Mouse (Mus musculus) liver, embryonic 14.5 days (tissue): Measurements from ENCODE around the gene 4932438H23Rik. TPM values are rescaled to one million over a fixed set of nuclear protein-coding genes. Genes with fewer than 3 reads are reported as not detected.

Experiments used
- ATAC-seq: fragments of 200-750 bp; cut with Nextera tagmentation; 2 replicates; pipeline ENCODE4 v1.8.0; 2017; ENCODE audit warnings: moderate number of reproducible peaks, mild to moderate bottlenecking, moderate library complexity; ENCODE audit not compliant: insufficient read depth
- DNase-seq, 3 experiments: peaks; one replicate each; pipeline ENCODE4 v3.0.0-alpha.2; 2012 to 2013; ENCODE audit warnings: low read depth in 3 of 3, low spot score in 3 of 3
- H3K27ac ChIP-seq: fragments of 300-500 bp; sonication (generic); 2 replicates; pipeline ENCODE4 v1.5.1; 2014; ENCODE audit warnings: moderate library complexity, mild to moderate bottlenecking, control low read depth, inconsistent platforms
- H3K27me3 ChIP-seq: fragments of 300-500 bp; sonication (generic); 2 replicates; pipeline ENCODE4 v1.6.1; 2014; ENCODE audit warnings: mild to moderate bottlenecking, low read length, moderate library complexity; ENCODE audit not compliant: control insufficient read depth, insufficient read depth
- H3K36me3 ChIP-seq: fragments of 300-500 bp; sonication (generic); replicated peaks from 2 replicates; pipeline ENCODE4 v1.6.1; 2014; ENCODE audit warnings: low read depth; ENCODE audit not compliant: control insufficient read depth, insufficient read depth
- H3K4me1 ChIP-seq, 2 experiments: fragments of 200-500 bp in 1 of 2; fragments of 300-500 bp in 1 of 2; sonication (generic) in 1 of 2; replicated peaks; 2 replicates each; pipeline ENCODE4 v1.6.1; 2012 to 2014; ENCODE audit warnings: antibody characterized with exemption in 1 of 2, inconsistent platforms in 1 of 2, low read length in 1 of 2; ENCODE audit not compliant: control insufficient read depth in 2 of 2, insufficient read depth in 2 of 2
- H3K4me2 ChIP-seq: fragments of 300-500 bp; sonication (generic); 2 replicates; pipeline ENCODE4 v1.6.1; 2014; ENCODE audit warnings: low read depth, mild to moderate bottlenecking, control low read depth, moderate library complexity
- H3K4me3 ChIP-seq, 2 experiments: fragments of 200-500 bp in 1 of 2; fragments of 300-500 bp in 1 of 2; sonication (generic) in 1 of 2; 2 replicates each; pipeline ENCODE4 v1.5.1; 2012 to 2014; ENCODE audit warnings: low read depth in 2 of 2, low read length in 2 of 2, mild to moderate bottlenecking in 2 of 2, control low read depth in 1 of 2, inconsistent platforms in 1 of 2, moderate library complexity in 1 of 2; ENCODE audit not compliant: insufficient read depth in 1 of 2
- H3K9ac ChIP-seq: fragments of 300-500 bp; sonication (generic); replicated peaks from 2 replicates; pipeline ENCODE4 v1.6.1; 2014; ENCODE audit warnings: mild to moderate bottlenecking, control low read depth, moderate library complexity
- H3K9me3 ChIP-seq: fragments of 300-500 bp; sonication (generic); 2 replicates; pipeline ENCODE4 v1.6.1; 2016; ENCODE audit warnings: low read length, mixed read lengths; ENCODE audit not compliant: control insufficient read depth
- CTCF ChIP-seq: IDR thresholded peaks from 2 replicates; pipeline ENCODE4 v1.5.1; 2016; ENCODE audit warnings: antibody characterized with exemption, low read depth, control low read depth
- EP300 ChIP-seq: IDR thresholded peaks from 2 replicates; pipeline ENCODE4 v1.6.1; 2016; ENCODE audit warnings: antibody characterized with exemption, low read depth
- WGBS: fragments of 180-500 bp; shearing (Covaris S2); extraction: QIAGEN DNeasy Blood & Tissue Kit; methylation state at CpG from one replicate; pipeline ENCODE4 v1.1.7; 2014; ENCODE audit not compliant: insufficient replicate concordance; 5-methylcytosine and 5-hydroxymethylcytosine counted together
- polyA plus RNA-seq, 2 experiments: library from polyadenylated mRNA; depleted of rRNA in 1 of 2; stranded (reverse) in 1 of 2; unstranded in 1 of 2; fragments of >200 nt; fragmentation: Nextera tagmentation in 1 of 2; extraction: Ambion mirVana in 1 of 2; gene quantifications; 2 replicates each; pipeline versions ENCODE4 v1.2.1 to v1.2.3; 2012 to 2014

The 4932438H23Rik gene
- polyA plus RNA-seq, 2 experiments, result not detected

GRCm38 (mm10) chr16:91096016-91096415 is 1.1 kb upstream of the 4932438H23Rik start:
- WGBS, result 73% methylated on average over 2 of the region's 2 CpGs
- ATAC-seq, result no peak

GRCm38 (mm10) chr16:91086642-91087306 is 8.1 kb downstream of the 4932438H23Rik start:
- H3K27ac ChIP-seq, result peak overlapping the region; percentile 99
- H3K27me3 ChIP-seq, result no peaks in the 10 kb centered on the region
- peak overlapping the region; percentile 70 for H3K9ac ChIP-seq
- peak; percentile 89 to 92 (median 92) for DNase-seq
- ATAC-seq, result peak; percentile 99
- TF ChIP-seq EP300, result peak; percentile 92
- TF ChIP-seq CTCF, result no peak
- peaks cover 27 to 32% of the 10 kb centered on the region in 2 experiments for H3K4me1 ChIP-seq
- H3K9me3 ChIP-seq, result peaks cover 3% of the 10 kb centered on the region
- no peaks in the 10 kb centered on the region for H3K36me3 ChIP-seq
- H3K4me3 ChIP-seq, result peak overlapping the region; percentile 33 to 34; a peak in 2 of 4 replicates
- H3K4me2 ChIP-seq, result peak overlapping the region; percentile 62
- WGBS, result 17% methylated on average over 4 of the region's 4 CpGs

More at GRCm38 (mm10) chr16:91096016-91096415, 1.1 kb upstream of the 4932438H23Rik start:
- no peak for DNase-seq
- no peaks in the 10 kb centered on the region for H3K9me3 ChIP-seq
- TF ChIP-seq CTCF (no peak), EP300 (no peak)
- no peaks in the 10 kb centered on the region for H3K27me3 ChIP-seq
- no peaks in the 10 kb centered on the region for H3K36me3 ChIP-seq
- no peak overlapping the region for H3K4me2 ChIP-seq
- no peak overlapping the region for H3K4me3 ChIP-seq
- H3K4me1 ChIP-seq, result no peaks in the 10 kb centered on the region
- no peak overlapping the region for H3K9ac ChIP-seq
- no peak overlapping the region for H3K27ac ChIP-seq

- Histone ChIP-seq H3K4me3 (no peak overlapping the region), H3K36me3 (no peaks in the 10 kb centered on the region), H3K4me2 (no peak overlapping the region), H3K27me3 (no peaks in the 10 kb centered on the region), H3K27ac (peak overlapping the region; percentile 99), H3K9me3 (peaks cover 3% of the 10 kb centered on the region), H3K4me1 (peaks cover 27 to 37% of the 10 kb centered on the region in 2 experiments), H3K9ac (no peak overlapping the region)
- 75% methylated on average over 17 of the region's 17 CpGs for WGBS
- DNase-seq (no peak), ATAC-seq (no peak)
- TF ChIP-seq CTCF, result no peak
- no peak for TF ChIP-seq EP300
Observed at GRCm38 (mm10) chr16:91085239-91085825, 9.6 kb downstream of the 4932438H23Rik start.

GRCm38 (mm10) chr16:91084307-91085238 is 10.3 kb downstream of the 4932438H23Rik start:
- DNase-seq, result no peak
- H3K9ac ChIP-seq, result no peak overlapping the region
- WGBS, result 84% methylated on average over 21 of the region's 21 CpGs
- no peak overlapping the region for H3K27ac ChIP-seq
- no peak for TF ChIP-seq CTCF
- TF ChIP-seq EP300, result no peak
- no peaks in the 10 kb centered on the region for H3K27me3 ChIP-seq
- H3K9me3 ChIP-seq, result peaks cover 3% of the 10 kb centered on the region
- ATAC-seq, result no peak
- peaks cover 27 to 37% of the 10 kb centered on the region in 2 experiments for H3K4me1 ChIP-seq
- no peak overlapping the region for H3K4me3 ChIP-seq
- H3K4me2 ChIP-seq, result no peak overlapping the region
- H3K36me3 ChIP-seq, result no peaks in the 10 kb centered on the region
